Mouse (Mus musculus): ENCODE measurements around the gene Fbxl13. TPM values are rescaled to one million over a fixed set of nuclear protein-coding genes. Genes with fewer than 3 reads are reported as not detected.

Fbxl13 gene
- polyA plus RNA-seq, 1 experiment from 2014 or later: not detected

- no peak for DNase-seq (ENCODE audit: low spot score)
- H3K9ac ChIP-seq (ENCODE audit: low read length): no peak overlapping the region
- H3K9me3 ChIP-seq (ENCODE audit: control insufficient read depth, low read length): no peaks in the 10 kb centered on the region
- H3K4me1 ChIP-seq (ENCODE audit: control insufficient read depth, insufficient read depth, low read length): no peaks in the 10 kb centered on the region
- H3K27me3 ChIP-seq (ENCODE audit: control insufficient read depth, insufficient read depth, low read length): no peaks in the 10 kb centered on the region
- H3K4me2 ChIP-seq (ENCODE audit: low read depth): no peak overlapping the region
- H3K27ac ChIP-seq (ENCODE audit: low read depth, low read length): no peak overlapping the region
- no peak for ATAC-seq (ENCODE audit: insufficient read depth, low FRiP score, low TSS enrichment)
- H3K4me3 ChIP-seq (ENCODE audit: low read depth, low read length): no peak overlapping the region
- no peaks in the 10 kb centered on the region for H3K36me3 ChIP-seq (ENCODE audit: control insufficient read depth, insufficient read depth, low read length)
- WGBS: 88% methylated on average over 4 of the region's 4 CpGs
These were observed 135.6 kb downstream of the Fbxl13 start for GRCm38 (mm10) chr5:21509801-21510200.

- no peak overlapping the region for H3K9ac ChIP-seq (ENCODE audit: low read length)
- DNase-seq (ENCODE audit: low spot score) (no peak), ATAC-seq (ENCODE audit: insufficient read depth, low FRiP score, low TSS enrichment) (no peak)
- no peaks in the 10 kb centered on the region for H3K4me1 ChIP-seq (ENCODE audit: control insufficient read depth, insufficient read depth, low read length)
- H3K4me3 ChIP-seq (ENCODE audit: low read depth, low read length): no peak overlapping the region
- H3K4me2 ChIP-seq (ENCODE audit: low read depth): no peak overlapping the region
- H3K27ac ChIP-seq (ENCODE audit: low read depth, low read length): no peak overlapping the region
- WGBS: 53% methylated on average over 1 of the region's 1 CpGs
- H3K27me3 ChIP-seq (ENCODE audit: control insufficient read depth, insufficient read depth, low read length): no peaks in the 10 kb centered on the region
- H3K36me3 ChIP-seq (ENCODE audit: control insufficient read depth, insufficient read depth, low read length): no peaks in the 10 kb centered on the region
- H3K9me3 ChIP-seq (ENCODE audit: control insufficient read depth, low read length): no peaks in the 10 kb centered on the region
These were observed 138.5 kb downstream of the Fbxl13 start for GRCm38 (mm10) chr5:21506887-21507286.

- no peak for ATAC-seq (ENCODE audit: insufficient read depth, low FRiP score, low TSS enrichment)
- DNase-seq (ENCODE audit: low spot score): no peak
- Histone ChIP-seq H3K36me3 (ENCODE audit: control insufficient read depth, insufficient read depth, low read length) (no peaks in the 10 kb centered on the region), H3K4me3 (ENCODE audit: low read depth, low read length) (no peak overlapping the region), H3K27ac (ENCODE audit: low read depth, low read length) (no peak overlapping the region), H3K4me2 (ENCODE audit: low read depth) (no peak overlapping the region), H3K9ac (ENCODE audit: low read length) (no peak overlapping the region), H3K9me3 (ENCODE audit: control insufficient read depth, low read length) (no peaks in the 10 kb centered on the region), H3K4me1 (ENCODE audit: control insufficient read depth, insufficient read depth, low read length) (no peaks in the 10 kb centered on the region), H3K27me3 (ENCODE audit: control insufficient read depth, insufficient read depth, low read length) (no peaks in the 10 kb centered on the region)
- WGBS: 85% methylated on average over 8 of the region's 8 CpGs
These were observed 140.3 kb downstream of the Fbxl13 start for GRCm38 (mm10) chr5:21505159-21505558.

GRCm38 (mm10) chr5:21502936-21503610 lies 142.4 kb downstream of the Fbxl13 start:
- Histone ChIP-seq H3K27me3 (ENCODE audit: control insufficient read depth, insufficient read depth, low read length) (no peaks in the 10 kb centered on the region), H3K4me1 (ENCODE audit: control insufficient read depth, insufficient read depth, low read length) (no peaks in the 10 kb centered on the region), H3K27ac (ENCODE audit: low read depth, low read length) (no peak overlapping the region), H3K36me3 (ENCODE audit: control insufficient read depth, insufficient read depth, low read length) (no peaks in the 10 kb centered on the region), H3K9me3 (ENCODE audit: control insufficient read depth, low read length) (no peaks in the 10 kb centered on the region), H3K9ac (ENCODE audit: low read length) (no peak overlapping the region), H3K4me2 (ENCODE audit: low read depth) (no peak overlapping the region), H3K4me3 (ENCODE audit: low read depth, low read length) (no peak overlapping the region)
- WGBS: 77% methylated on average over 13 of the region's 13 CpGs
- no peak for DNase-seq (ENCODE audit: low spot score)
- no peak for ATAC-seq (ENCODE audit: insufficient read depth, low FRiP score, low TSS enrichment)

GRCm38 (mm10) chr5:21500941-21501340 lies 144.5 kb downstream of the Fbxl13 start:
- ATAC-seq (ENCODE audit: insufficient read depth, low FRiP score, low TSS enrichment) (no peak), DNase-seq (ENCODE audit: low spot score) (no peak)
- no peak overlapping the region for H3K4me2 ChIP-seq (ENCODE audit: low read depth)
- H3K27me3 ChIP-seq (ENCODE audit: control insufficient read depth, insufficient read depth, low read length): no peaks in the 10 kb centered on the region
- H3K4me3 ChIP-seq (ENCODE audit: low read depth, low read length): no peak overlapping the region
- no peaks in the 10 kb centered on the region for H3K9me3 ChIP-seq (ENCODE audit: control insufficient read depth, low read length)
- no peak overlapping the region for H3K27ac ChIP-seq (ENCODE audit: low read depth, low read length)
- WGBS: 87% methylated on average over 2 of the region's 2 CpGs
- no peak overlapping the region for H3K9ac ChIP-seq (ENCODE audit: low read length)
- H3K36me3 ChIP-seq (ENCODE audit: control insufficient read depth, insufficient read depth, low read length): no peaks in the 10 kb centered on the region
- H3K4me1 ChIP-seq (ENCODE audit: control insufficient read depth, insufficient read depth, low read length): no peaks in the 10 kb centered on the region

GRCm38 (mm10) chr5:21500133-21500532 lies 145.3 kb downstream of the Fbxl13 start:
- ATAC-seq (ENCODE audit: insufficient read depth, low FRiP score, low TSS enrichment): no peak
- no peak for DNase-seq (ENCODE audit: low spot score)
- H3K27ac ChIP-seq (ENCODE audit: low read depth, low read length): no peak overlapping the region
- no peaks in the 10 kb centered on the region for H3K36me3 ChIP-seq (ENCODE audit: control insufficient read depth, insufficient read depth, low read length)
- H3K4me1 ChIP-seq (ENCODE audit: control insufficient read depth, insufficient read depth, low read length): no peaks in the 10 kb centered on the region
- H3K27me3 ChIP-seq (ENCODE audit: control insufficient read depth, insufficient read depth, low read length): no peaks in the 10 kb centered on the region
- H3K9ac ChIP-seq (ENCODE audit: low read length): no peak overlapping the region
- no peak overlapping the region for H3K4me3 ChIP-seq (ENCODE audit: low read depth, low read length)
- 89% methylated on average over 10 of the region's 10 CpGs for WGBS
- no peak overlapping the region for H3K4me2 ChIP-seq (ENCODE audit: low read depth)
- H3K9me3 ChIP-seq (ENCODE audit: control insufficient read depth, low read length): no peaks in the 10 kb centered on the region

GRCm38 (mm10) chr5:21498925-21499324 lies 146.5 kb downstream of the Fbxl13 start:
- Histone ChIP-seq H3K9ac (ENCODE audit: low read length) (no peak overlapping the region), H3K4me2 (ENCODE audit: low read depth) (no peak overlapping the region), H3K4me1 (ENCODE audit: control insufficient read depth, insufficient read depth, low read length) (no peaks in the 10 kb centered on the region), H3K4me3 (ENCODE audit: low read depth, low read length) (no peak overlapping the region), H3K27ac (ENCODE audit: low read depth, low read length) (no peak overlapping the region), H3K9me3 (ENCODE audit: control insufficient read depth, low read length) (no peaks in the 10 kb centered on the region), H3K27me3 (ENCODE audit: control insufficient read depth, insufficient read depth, low read length) (no peaks in the 10 kb centered on the region), H3K36me3 (ENCODE audit: control insufficient read depth, insufficient read depth, low read length) (no peaks in the 10 kb centered on the region)
- WGBS: 79% methylated on average over 11 of the region's 11 CpGs
- DNase-seq (ENCODE audit: low spot score): no peak
- no peak for ATAC-seq (ENCODE audit: insufficient read depth, low FRiP score, low TSS enrichment)

GRCm38 (mm10) chr5:21498490-21498889 lies 146.9 kb downstream of the Fbxl13 start:
- ATAC-seq (ENCODE audit: insufficient read depth, low FRiP score, low TSS enrichment) (no peak), DNase-seq (ENCODE audit: low spot score) (no peak)
- H3K36me3 ChIP-seq (ENCODE audit: control insufficient read depth, insufficient read depth, low read length): no peaks in the 10 kb centered on the region
- H3K27ac ChIP-seq (ENCODE audit: low read depth, low read length): no peak overlapping the region
- no peaks in the 10 kb centered on the region for H3K4me1 ChIP-seq (ENCODE audit: control insufficient read depth, insufficient read depth, low read length)
- no peaks in the 10 kb centered on the region for H3K27me3 ChIP-seq (ENCODE audit: control insufficient read depth, insufficient read depth, low read length)
- H3K4me2 ChIP-seq (ENCODE audit: low read depth): no peak overlapping the region
- H3K9ac ChIP-seq (ENCODE audit: low read length): no peak overlapping the region
- WGBS: 95% methylated on average over 2 of the region's 2 CpGs
- no peaks in the 10 kb centered on the region for H3K9me3 ChIP-seq (ENCODE audit: control insufficient read depth, low read length)
- H3K4me3 ChIP-seq (ENCODE audit: low read depth, low read length): no peak overlapping the region

GRCm38 (mm10) chr5:21496881-21497280 lies 148.6 kb downstream of the Fbxl13 start:
- Histone ChIP-seq H3K4me1 (ENCODE audit: control insufficient read depth, insufficient read depth, low read length) (no peaks in the 10 kb centered on the region), H3K4me2 (ENCODE audit: low read depth) (no peak overlapping the region), H3K9ac (ENCODE audit: low read length) (no peak overlapping the region), H3K9me3 (ENCODE audit: control insufficient read depth, low read length) (no peaks in the 10 kb centered on the region), H3K27ac (ENCODE audit: low read depth, low read length) (no peak overlapping the region), H3K27me3 (ENCODE audit: control insufficient read depth, insufficient read depth, low read length) (no peaks in the 10 kb centered on the region), H3K4me3 (ENCODE audit: low read depth, low read length) (no peak overlapping the region), H3K36me3 (ENCODE audit: control insufficient read depth, insufficient read depth, low read length) (no peaks in the 10 kb centered on the region)
- 65% methylated on average over 3 of the region's 3 CpGs for WGBS
- DNase-seq (ENCODE audit: low spot score) (no peak), ATAC-seq (ENCODE audit: insufficient read depth, low FRiP score, low TSS enrichment) (no peak)

Measured in neural tube, embryonic 11.5 days (tissue).